Mouse (Mus musculus): ENCODE data around the gene Naa20.

The Naa20 gene

GRCm38 (mm10) chr2:145950239-145950638 is 48.3 kb downstream of the Naa20 start:
- no peak for DNase-seq (ENCODE audit: low spot score in 2 of 2)

GRCm38 (mm10) chr2:145952726-145953125 is 50.8 kb downstream of the Naa20 start:
- DNase-seq (ENCODE audit: low spot score in 2 of 2), result no peak

- DNase-seq (ENCODE audit: low spot score in 2 of 2), result no peak
These were observed 53.9 kb downstream of the Naa20 start for GRCm38 (mm10) chr2:145955844-145956243.

- no peak for DNase-seq (ENCODE audit: low spot score in 2 of 2)
These were observed 54.4 kb downstream of the Naa20 start for GRCm38 (mm10) chr2:145956318-145956717.

GRCm38 (mm10) chr2:145957450-145957849 is 55.6 kb downstream of the Naa20 start:
- no peak for DNase-seq (ENCODE audit: low spot score in 2 of 2)

GRCm38 (mm10) chr2:145958097-145958496 is 56.2 kb downstream of the Naa20 start:
- DNase-seq (ENCODE audit: low spot score in 2 of 2), result no peak

GRCm38 (mm10) chr2:145958551-145958950 is 56.7 kb downstream of the Naa20 start:
- DNase-seq (ENCODE audit: low spot score in 2 of 2), result no peak

- DNase-seq (ENCODE audit: low spot score in 2 of 2), result no peak
These were observed 60.0 kb downstream of the Naa20 start for GRCm38 (mm10) chr2:145961861-145962260.
